Mouse (Mus musculus) CD8-positive naive resting alpha-beta T cell, adult 2 months (primary cell): ENCODE measurements around the gene Sohlh2.

Source experiments
- DNase-seq, 2 experiments: peaks; one replicate each; pipeline ENCODE4 v3.0.0; 2022; ENCODE audit warnings: low read depth in 2 of 2, low spot score in 2 of 2

Gene Sohlh2

DNA sequence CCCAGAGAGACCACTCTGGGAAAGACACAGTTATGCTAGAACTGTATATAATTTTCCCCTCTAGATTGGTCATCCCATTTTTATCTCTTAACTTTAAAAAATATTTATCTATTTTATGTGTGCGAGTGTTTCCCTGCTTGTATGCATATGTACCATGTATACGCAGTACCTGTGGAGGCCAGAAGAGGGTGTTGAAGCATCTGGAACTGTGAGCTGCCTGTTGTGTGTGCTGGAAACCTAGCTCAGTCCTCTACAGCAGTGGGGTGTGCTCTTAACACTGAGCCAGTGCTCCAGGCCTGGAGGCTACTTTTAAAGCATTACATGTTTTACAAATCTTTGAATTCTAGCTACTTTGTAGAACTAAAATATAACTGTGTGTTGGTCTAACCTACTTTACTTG lies 24.6 kb downstream of the Sohlh2 start:
- no peak for DNase-seq

DNA sequence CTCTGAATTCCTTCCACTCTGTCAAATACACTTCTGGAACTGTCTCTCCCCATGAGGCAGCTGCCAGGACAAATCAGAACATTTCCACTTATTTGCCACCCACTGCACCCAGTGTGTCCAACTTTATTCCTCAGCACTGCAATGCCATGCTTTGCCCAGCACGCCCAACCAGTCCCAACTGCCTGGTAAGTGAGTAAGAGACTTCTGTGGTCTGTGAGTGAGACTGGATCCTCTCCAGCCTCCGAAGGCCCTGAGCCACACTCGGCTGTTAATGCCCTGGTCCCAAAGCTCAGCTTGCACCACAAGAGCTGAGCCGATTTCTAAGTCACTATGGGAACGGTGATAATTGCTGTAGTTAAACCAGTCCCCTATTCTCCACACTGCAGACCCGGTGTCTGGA lies 25.8 kb downstream of the Sohlh2 start:
- no peak for DNase-seq

DNA sequence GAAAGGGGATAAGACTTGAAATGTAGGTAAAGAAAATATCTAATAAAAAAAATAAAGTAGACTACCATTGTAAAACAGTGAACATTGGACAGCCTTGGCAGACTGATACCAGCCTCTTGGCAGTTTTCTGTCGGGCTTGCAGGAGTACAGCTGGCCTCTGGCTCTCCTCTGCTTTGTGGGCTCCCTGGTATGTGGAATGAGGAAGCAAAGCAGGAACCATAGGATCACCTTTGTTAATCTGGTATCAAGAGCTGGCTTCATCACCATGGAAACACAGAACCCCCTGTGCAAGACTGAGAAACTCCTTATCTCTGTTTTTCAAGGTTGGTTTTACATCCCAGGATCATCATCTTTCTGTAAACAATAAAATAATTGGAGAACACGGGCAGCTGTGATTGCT lies 30.4 kb downstream of the Sohlh2 start:
- no peak for DNase-seq

DNA sequence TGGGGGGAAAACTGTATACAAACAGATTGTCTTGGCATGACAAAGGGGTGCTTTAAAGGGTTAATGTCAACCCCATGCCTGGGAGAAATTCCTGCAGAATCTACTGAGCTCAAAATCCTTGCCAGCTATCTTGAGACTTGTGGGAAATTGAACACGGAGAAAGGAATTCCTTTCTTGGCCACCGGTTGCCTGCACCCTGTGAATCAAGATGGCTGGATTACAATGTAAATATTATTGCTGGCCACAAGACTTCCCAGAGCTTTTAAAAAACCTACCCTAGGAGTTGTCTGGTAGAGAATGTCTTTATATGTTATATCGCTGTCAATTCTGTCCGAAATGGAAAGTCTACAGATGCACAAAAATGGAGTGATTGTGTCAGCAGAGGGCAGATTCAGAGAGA lies 32.0 kb downstream of the Sohlh2 start:
- no peak for DNase-seq

DNA sequence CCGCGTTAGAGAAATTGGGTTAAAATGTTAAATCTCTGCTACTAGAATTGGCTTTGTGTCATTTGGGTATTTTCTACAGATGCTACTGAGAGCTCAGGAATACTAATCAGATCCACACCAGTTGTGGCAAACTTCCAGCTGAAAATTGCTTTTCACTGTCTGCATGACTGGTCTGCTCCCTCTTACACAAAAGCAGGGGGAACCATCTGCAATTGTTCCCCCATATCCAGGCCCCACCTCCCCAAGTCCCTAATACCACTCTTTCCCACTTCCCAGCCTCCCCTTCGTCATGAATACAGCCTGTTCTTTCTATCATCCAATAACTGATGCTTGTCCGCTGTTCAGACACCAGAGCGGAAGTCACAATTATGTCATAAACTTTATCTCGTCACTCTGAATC lies 32.6 kb downstream of the Sohlh2 start:
- no peak for DNase-seq

DNA sequence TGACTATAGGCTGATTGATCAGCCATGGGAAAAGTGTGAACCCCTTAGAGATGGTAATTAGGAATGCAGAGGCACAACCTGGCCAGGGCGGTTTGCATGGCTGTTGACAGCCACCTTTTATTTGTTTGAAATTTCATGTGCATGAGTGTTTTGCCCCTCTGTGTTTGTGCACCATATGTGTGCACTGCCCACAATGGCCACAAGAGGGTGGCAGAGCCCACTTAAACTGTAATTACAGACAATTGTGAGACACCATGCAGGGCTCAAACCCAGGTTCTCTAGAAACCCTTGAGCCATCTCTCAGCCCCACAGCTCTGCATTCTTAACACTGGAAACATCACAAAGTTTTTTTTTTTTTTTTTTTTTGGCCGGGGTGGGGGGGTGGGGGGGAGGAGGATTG lies 40.7 kb downstream of the Sohlh2 start:
- DNase-seq, result no peak

DNA sequence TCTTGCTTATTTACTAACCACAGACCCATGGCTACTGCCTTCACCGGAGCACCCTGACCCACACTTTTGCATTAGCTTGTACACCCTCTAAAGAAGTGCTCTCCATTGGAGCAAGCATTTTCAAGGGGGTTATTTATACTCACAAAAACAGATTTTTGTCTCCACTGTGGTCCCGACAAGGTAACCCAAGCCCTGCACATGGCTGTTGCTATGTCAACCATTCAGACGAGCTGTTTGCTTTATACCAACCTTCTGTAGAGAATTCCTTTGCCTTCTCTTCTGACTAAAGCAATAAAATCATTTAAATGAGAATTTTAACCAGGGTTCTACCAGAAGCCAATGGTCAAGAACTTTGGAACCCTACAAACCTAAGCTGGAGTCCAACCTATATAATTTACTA lies 42.0 kb downstream of the Sohlh2 start:
- DNase-seq, result no peak

DNA sequence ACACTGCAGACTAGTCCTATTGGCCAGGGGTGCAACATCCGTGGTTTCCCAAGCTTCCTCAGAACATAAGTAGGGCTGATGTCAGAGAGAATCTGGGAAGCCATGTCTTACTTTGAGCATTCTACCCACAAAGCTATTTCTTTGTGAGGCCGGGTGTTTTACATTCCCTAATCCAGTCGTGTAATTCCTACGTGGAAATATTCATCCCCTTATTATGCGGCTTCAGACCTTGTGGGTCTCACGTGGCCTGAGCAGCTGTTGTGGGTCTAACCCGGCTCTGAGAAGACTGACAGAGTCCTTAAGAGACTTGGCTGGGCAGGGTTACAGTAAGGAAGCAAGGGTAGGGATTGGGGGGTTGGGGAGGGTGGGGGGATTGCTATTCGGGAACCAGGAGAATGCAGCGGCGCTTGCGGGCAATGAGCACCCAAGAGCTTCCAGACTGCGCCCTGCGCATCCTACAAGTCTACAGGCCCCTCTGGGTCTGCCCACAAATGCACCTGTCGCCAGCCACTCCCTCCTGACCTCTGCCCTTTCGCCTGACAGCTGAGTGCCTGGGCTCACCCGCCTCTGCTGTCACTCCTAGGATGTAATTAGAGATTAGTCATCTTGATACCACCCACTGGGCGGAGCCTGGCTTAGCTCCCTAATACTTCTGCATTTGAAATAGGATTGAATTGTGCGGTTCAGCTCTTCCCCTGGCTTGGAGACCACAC lies 44.8 kb downstream of the Sohlh2 start:
- DNase-seq, result no peak

DNA sequence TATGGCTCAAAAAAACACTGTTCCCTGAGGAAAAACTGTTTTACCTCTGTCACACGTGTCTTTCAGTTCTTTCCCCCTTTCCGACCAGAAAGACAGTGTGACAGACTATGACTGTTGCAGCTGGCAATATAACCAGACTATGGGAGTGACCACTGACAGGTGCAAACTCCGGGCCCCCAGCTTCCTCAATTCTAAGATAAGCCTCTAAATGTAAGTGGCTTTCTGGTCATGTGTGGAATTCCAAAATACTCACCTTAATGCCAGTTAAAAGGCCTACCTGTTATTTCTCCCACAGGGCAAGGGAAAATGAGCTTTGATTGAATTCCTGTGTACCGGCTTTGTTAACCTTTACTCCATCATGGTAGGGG lies 45.4 kb downstream of the Sohlh2 start:
- no peak for DNase-seq

DNA sequence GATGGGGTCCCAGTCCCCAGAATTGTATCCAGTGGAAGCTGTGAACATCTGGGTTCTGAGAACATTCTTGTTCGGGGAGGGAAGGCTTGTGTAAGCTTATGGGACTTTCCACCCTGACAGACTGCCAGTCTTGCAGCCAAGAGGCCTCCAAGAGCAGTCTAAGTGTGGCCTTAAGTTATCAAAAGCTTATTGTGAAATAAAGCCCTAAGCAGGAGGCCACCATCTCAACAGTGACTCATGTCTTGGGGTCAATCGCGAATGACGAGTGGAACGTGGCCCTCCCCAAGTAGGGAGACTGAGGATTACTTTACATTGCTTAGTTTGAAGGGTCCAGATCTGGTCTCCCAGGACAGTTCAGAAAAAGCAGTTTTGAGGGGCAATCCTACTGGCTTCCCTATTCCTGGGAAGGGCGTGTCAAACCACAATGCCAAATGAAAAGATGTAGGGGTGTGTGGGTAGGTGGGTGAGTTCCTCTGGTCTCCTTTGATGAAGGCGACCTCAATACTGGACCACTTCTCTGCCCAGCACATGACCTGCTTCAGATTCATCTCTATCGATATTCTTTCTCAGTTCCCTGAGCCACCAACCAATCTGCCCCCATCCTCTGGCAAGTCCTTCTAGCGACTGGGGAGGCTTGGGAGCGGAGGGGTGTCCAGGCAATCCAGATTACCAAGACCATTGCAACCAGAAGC lies 60.0 kb downstream of the Sohlh2 start, which contains the start of gene Dclk1:
Gene Dclk1 (plus strand): TSS at position 635 of the 692 bp plus-strand sequence.
- DNase-seq, result no peak

DNA sequence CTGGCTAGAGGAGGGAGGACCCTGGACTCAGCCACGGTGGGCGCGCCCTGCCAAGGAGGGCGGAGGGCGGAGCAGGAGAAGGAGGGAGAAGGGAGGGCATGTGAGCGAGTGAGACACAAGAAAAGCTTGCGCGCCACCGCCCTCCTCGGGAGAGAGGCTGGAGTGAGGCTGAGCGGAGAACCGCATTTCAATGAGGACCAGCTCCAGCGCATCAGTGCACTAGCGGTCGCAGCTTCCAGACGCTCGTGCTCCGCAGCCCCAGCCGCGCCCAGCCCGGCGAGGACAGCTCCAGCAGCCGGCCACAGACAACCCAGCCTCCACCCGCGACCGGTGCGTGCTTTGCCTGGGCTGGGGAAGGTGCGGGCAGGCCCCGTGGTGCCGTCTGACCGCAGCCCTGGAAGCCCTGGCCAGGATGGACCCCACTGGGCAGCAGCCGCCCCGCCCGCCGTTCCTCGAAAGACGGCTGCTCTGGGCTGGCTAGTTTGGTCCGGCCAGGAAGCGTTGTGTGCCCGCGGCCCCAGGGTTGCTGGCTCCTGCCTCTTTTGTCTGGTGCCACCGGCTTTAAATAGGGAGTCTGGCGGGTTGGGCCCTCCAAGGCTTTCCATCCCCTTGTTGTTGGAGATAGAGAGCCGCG lies 60.7 kb downstream of the Sohlh2 start:
- DNase-seq, result no peak

DNA sequence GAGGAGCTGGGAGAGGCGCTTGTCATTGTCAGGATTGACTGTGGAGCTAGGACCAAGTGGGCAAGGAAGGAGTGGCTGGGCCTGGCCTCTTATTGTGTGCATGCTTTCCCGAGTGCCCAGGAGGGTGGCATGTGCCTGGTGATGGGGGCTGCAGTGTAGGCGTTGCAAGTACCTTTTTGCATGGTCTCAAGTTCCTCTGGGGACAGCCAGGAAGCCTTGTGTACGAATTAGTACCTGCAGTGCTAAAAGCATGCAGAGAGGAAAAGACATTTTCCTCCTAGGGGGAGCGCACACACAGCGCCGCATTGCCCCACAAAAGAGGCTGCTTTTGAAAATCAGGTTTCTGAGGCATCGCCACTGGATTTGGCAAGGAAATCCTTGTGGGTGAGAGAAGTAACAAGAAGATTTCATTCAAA lies 61.2 kb downstream of the Sohlh2 start:
- no peak for DNase-seq

DNA sequence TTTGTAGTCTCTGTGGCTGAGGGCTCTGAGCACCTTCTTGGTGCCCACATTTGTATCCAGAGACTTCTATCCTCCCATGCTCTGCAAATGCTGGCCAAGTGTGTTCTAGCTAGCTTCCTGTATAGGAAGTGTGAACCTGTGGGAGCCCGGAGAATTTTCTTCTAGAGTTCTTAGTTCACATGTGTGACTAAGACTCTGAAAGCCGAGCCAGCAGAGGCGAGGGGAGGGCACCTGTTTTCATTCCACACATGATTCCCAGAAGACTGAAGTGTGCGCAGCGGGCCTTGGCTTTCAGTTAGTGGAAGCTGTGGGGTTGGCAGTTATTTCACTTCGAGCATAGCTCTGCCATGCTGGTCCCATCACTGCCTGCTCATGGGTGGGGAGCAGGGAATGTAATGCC lies 62.3 kb downstream of the Sohlh2 start:
- DNase-seq, result no peak

DNA sequence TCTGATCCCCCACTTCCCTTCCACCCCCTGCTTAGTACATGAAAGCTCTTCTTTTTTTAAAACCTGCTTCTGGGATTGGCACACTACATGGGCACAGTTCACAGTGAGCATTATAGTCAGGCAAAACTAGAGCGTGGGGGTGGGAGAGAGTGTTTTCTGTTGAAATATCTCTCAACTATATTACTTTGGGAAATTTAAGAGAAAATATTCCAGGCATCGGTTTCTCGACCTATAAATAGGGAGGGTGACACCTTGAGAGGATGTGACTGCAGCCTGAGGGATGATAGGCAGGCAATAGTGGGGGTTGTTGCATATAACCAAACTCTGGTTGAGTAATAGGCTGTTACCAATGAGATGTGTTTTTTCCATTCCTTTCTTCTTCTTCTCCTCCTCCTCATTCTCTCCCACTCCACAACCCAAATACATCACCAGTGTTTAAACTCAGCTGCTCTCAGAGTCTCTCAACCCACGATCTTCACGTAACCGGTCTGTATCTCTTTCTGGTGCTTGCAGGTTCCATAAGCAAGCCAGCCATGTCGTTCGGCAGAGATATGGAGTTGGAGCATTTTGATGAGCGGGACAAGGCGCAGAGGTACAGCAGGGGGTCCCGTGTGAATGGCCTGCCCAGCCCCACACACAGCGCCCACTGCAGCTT lies 64.9 kb downstream of the Sohlh2 start:
- no peak for DNase-seq

DNA sequence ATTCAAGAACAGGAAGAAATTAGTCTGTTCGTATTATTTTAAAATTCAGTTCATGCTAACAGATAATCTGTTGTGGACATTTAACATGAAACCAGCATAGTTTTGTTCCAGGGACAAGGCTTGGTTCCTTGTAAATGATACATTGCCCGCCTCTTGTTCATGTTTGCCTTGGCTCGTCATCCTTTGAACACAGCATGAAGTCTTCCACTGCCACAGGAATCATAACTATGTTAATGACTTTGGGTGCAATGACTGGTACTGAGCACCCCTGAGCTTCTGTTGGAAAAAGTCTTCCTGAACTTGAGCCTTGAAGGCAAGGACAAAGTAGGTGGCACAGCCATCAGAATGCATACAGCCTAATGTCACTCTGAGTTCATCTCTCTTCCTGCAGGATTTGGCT lies 66.2 kb downstream of the Sohlh2 start:
- no peak for DNase-seq

DNA sequence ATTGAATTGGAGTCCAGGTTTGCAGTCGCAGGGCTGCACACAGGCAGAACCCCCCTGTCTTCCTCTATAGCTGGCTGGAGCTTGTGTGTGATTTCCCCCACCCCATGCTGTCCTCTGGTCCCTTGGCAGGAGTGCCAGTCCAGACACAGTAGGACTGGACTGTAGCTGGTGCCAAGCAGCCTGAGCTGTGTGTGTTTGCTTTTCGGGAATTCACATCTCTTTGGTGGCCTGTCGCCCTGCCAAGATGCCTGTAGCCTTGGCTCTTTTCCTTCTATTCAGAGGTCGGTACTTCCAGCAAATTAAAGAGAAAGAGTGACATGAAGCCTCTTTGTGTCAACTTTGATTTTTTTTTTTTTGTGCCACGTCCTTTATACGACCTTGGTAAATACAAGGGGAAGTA lies 66.7 kb downstream of the Sohlh2 start:
- no peak for DNase-seq

DNA sequence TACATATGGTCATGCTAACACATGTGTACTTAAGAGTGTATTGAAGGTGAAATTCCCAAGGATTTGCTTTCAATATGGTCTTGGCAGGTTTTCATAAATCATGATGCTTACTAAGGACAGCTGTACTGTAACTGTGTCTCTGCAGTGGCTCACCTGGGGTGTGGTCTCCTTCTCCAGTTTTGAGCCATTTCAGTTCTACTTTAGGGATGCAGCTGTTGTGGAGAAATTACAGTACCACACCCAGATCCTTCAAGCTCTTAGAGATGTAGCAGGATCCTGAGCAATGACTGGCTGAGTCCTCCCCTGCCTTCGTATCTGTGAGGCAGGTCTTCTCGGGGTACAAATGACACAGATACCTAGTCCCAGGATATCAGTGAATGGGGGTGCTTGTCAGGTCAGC lies 68.8 kb downstream of the Sohlh2 start:
- DNase-seq, result no peak
